Mouse (Mus musculus): Measurements from ENCODE around the gene Fam107b. TPM values are rescaled to one million over a fixed set of nuclear protein-coding genes. Genes with fewer than 3 reads are reported as not detected.

The Fam107b gene
- polyA plus RNA-seq, 1 experiment from 2014 or later, result 34.4 TPM

GRCm38 (mm10) chr2:3758406-3758805, 188.1 kb downstream of the Fam107b start:
- Histone ChIP-seq H3K4me3 (ENCODE audit: low read length) (no peak overlapping the region), H3K9me3 (replicated peaks; ENCODE audit: control insufficient read depth, low read length) (no peaks in the 10 kb centered on the region), H3K9ac (ENCODE audit: low read length) (no peak overlapping the region), H3K4me2 (ENCODE audit: low read depth, low read length) (no peak overlapping the region), H3K27ac (ENCODE audit: low read length) (no peak overlapping the region), H3K27me3 (ENCODE audit: control insufficient read depth, insufficient read depth, low read length) (no peaks in the 10 kb centered on the region), H3K36me3 (ENCODE audit: control insufficient read depth, insufficient read depth) (no peaks in the 10 kb centered on the region), H3K4me1 (ENCODE audit: control insufficient read depth, insufficient read depth, low read length) (peaks cover 18% of the 10 kb centered on the region)
- whole genome bisulfite sequencing, result 88% methylated on average over 6 of the region's 6 CpGs
- no peak for ATAC-seq (replicated peaks; ENCODE audit: extremely low read depth, insufficient read depth, low FRiP score)

GRCm38 (mm10) chr2:3760234-3760836, 190.0 kb downstream of the Fam107b start:
- no peaks in the 10 kb centered on the region for H3K27me3 ChIP-seq (ENCODE audit: control insufficient read depth, insufficient read depth, low read length)
- WGBS, result 65% methylated on average over 6 of the region's 6 CpGs
- H3K9me3 ChIP-seq (replicated peaks; ENCODE audit: control insufficient read depth, low read length), result no peaks in the 10 kb centered on the region
- peaks cover 26% of the 10 kb centered on the region for H3K4me1 ChIP-seq (ENCODE audit: control insufficient read depth, insufficient read depth, low read length)
- no peak overlapping the region for H3K4me2 ChIP-seq (ENCODE audit: low read depth, low read length)
- no peak overlapping the region for H3K9ac ChIP-seq (ENCODE audit: low read length)
- ATAC-seq (replicated peaks; ENCODE audit: extremely low read depth, insufficient read depth, low FRiP score), result no peak
- H3K4me3 ChIP-seq (ENCODE audit: low read length), result no peak overlapping the region
- no peak overlapping the region for H3K27ac ChIP-seq (ENCODE audit: low read length)
- H3K36me3 ChIP-seq (ENCODE audit: control insufficient read depth, insufficient read depth), result no peaks in the 10 kb centered on the region

DNA sequence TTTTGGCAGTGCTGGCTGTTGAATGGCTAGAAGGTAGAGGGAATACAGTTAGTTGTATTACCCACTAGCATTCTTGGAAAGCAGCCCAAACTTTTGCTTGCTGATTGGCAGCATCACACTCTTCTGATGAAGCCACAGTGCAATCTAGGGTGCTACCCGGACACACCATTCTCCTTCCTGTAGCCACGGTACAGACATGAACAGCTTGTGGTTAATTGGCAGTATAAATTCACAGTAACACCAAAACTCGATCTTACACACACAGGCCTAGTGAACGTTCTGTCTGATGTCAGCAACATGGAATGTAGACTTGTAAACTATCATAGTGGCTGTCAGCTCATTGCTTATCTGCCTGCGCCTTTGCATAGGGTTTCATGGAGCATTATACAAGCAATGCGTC, 193.8 kb downstream of the Fam107b start:
- no peak overlapping the region for H3K9ac ChIP-seq (ENCODE audit: low read length)
- 0 out of 2 replicates have a peak overlapping the region, but pooled peaks have one; percentile 8 for H3K4me2 ChIP-seq (ENCODE audit: low read depth, low read length)
- H3K36me3 ChIP-seq (ENCODE audit: control insufficient read depth, insufficient read depth), result no peaks in the 10 kb centered on the region
- H3K27me3 ChIP-seq (ENCODE audit: control insufficient read depth, insufficient read depth, low read length), result no peaks in the 10 kb centered on the region
- H3K4me1 ChIP-seq (ENCODE audit: control insufficient read depth, insufficient read depth, low read length), result peaks cover 38% of the 10 kb centered on the region
- H3K27ac ChIP-seq (ENCODE audit: low read length), result peak overlapping the region; percentile 44
- no peak overlapping the region for H3K4me3 ChIP-seq (ENCODE audit: low read length)
- WGBS, result 17% methylated on average over 6 of the region's 6 CpGs
- ATAC-seq (replicated peaks; ENCODE audit: extremely low read depth, insufficient read depth, low FRiP score), result peak; percentile 43
- no peaks in the 10 kb centered on the region for H3K9me3 ChIP-seq (replicated peaks; ENCODE audit: control insufficient read depth, low read length)

GRCm38 (mm10) chr2:3765957-3766783, 195.9 kb downstream of the Fam107b start:
- Histone ChIP-seq H3K27me3 (ENCODE audit: control insufficient read depth, insufficient read depth, low read length) (no peaks in the 10 kb centered on the region), H3K9ac (ENCODE audit: low read length) (no peak overlapping the region), H3K4me2 (ENCODE audit: low read depth, low read length) (no peak overlapping the region), H3K9me3 (replicated peaks; ENCODE audit: control insufficient read depth, low read length) (no peaks in the 10 kb centered on the region), H3K27ac (ENCODE audit: low read length) (peak overlapping the region; percentile 2; the same call in 1 of the 2 replicates), H3K4me3 (ENCODE audit: low read length) (no peak overlapping the region), H3K36me3 (ENCODE audit: control insufficient read depth, insufficient read depth) (no peaks in the 10 kb centered on the region), H3K4me1 (ENCODE audit: control insufficient read depth, insufficient read depth, low read length) (peaks cover 38% of the 10 kb centered on the region)
- ATAC-seq (replicated peaks; ENCODE audit: extremely low read depth, insufficient read depth, low FRiP score), result no peak
- WGBS, result 54% methylated on average over 11 of the region's 11 CpGs

GRCm38 (mm10) chr2:3769260-3769659, 199.0 kb downstream of the Fam107b start:
- Histone ChIP-seq H3K36me3 (ENCODE audit: control insufficient read depth, insufficient read depth) (0 out of 2 replicates have a peak, but pooled peaks cover 3% of the 10 kb centered on the region), H3K9ac (ENCODE audit: low read length) (no peak overlapping the region), H3K4me2 (ENCODE audit: low read depth, low read length) (no peak overlapping the region), H3K27ac (ENCODE audit: low read length) (no peak overlapping the region), H3K4me3 (ENCODE audit: low read length) (no peak overlapping the region), H3K27me3 (ENCODE audit: control insufficient read depth, insufficient read depth, low read length) (no peaks in the 10 kb centered on the region), H3K4me1 (ENCODE audit: control insufficient read depth, insufficient read depth, low read length) (peaks cover 23% of the 10 kb centered on the region), H3K9me3 (replicated peaks; ENCODE audit: control insufficient read depth, low read length) (no peaks in the 10 kb centered on the region)
- 32% methylated on average over 6 of the region's 6 CpGs for WGBS
- 0 out of 2 replicates have a peak, but pooled peaks have one; percentile 39 for ATAC-seq (replicated peaks; ENCODE audit: extremely low read depth, insufficient read depth, low FRiP score)

DNA sequence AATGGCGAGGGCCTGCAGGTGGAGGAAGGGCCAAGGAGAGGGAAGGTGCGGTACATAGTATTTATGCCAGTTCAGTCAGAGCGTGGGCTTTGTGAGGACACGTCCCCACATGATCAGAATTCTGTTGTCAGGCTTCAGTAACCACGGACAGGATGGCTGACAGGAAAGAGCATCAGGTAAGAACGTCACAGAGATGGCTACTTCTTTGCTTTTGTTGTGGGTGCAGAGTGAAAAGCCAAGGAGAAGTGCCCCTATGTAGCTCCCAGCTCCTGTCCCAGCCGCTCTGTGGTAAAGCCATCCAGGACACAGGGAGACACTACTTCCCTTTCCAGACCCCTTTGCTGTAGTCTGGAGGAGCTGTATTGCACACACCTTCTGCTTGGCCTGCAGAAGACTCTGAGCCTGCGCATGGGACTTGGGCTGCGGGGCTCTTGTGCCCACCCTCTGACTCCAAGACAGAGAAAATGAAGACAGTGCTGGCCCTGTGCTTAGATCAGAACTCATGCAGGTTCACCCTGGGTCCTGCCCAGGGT, 199.6 kb downstream of the Fam107b start:
- Histone ChIP-seq H3K27ac (ENCODE audit: low read length) (no peak overlapping the region), H3K4me2 (ENCODE audit: low read depth, low read length) (no peak overlapping the region), H3K4me3 (ENCODE audit: low read length) (no peak overlapping the region), H3K9me3 (replicated peaks; ENCODE audit: control insufficient read depth, low read length) (no peaks in the 10 kb centered on the region), H3K36me3 (ENCODE audit: control insufficient read depth, insufficient read depth) (0 out of 2 replicates have a peak, but pooled peaks cover 3% of the 10 kb centered on the region), H3K4me1 (ENCODE audit: control insufficient read depth, insufficient read depth, low read length) (peaks cover 17% of the 10 kb centered on the region), H3K27me3 (ENCODE audit: control insufficient read depth, insufficient read depth, low read length) (no peaks in the 10 kb centered on the region), H3K9ac (ENCODE audit: low read length) (no peak overlapping the region)
- 74% methylated on average over 9 of the region's 9 CpGs for WGBS
- ATAC-seq (replicated peaks; ENCODE audit: extremely low read depth, insufficient read depth, low FRiP score), result no peak

- 69% methylated on average over 2 of the region's 2 CpGs for WGBS
- no peaks in the 10 kb centered on the region for H3K27me3 ChIP-seq (ENCODE audit: control insufficient read depth, insufficient read depth, low read length)
Observed at GRCm38 (mm10) chr2:3770383-3770782, 200.1 kb downstream of the Fam107b start.

GRCm38 (mm10) chr2:3771483-3771882, 201.2 kb downstream of the Fam107b start:
- Histone ChIP-seq H3K4me1 (ENCODE audit: control insufficient read depth, insufficient read depth, low read length) (peaks cover 5% of the 10 kb centered on the region; the same call in 1 of the 2 replicates), H3K9me3 (replicated peaks; ENCODE audit: control insufficient read depth, low read length) (no peaks in the 10 kb centered on the region), H3K4me3 (ENCODE audit: low read length) (no peak overlapping the region), H3K27me3 (ENCODE audit: control insufficient read depth, insufficient read depth, low read length) (no peaks in the 10 kb centered on the region), H3K36me3 (ENCODE audit: control insufficient read depth, insufficient read depth) (0 out of 2 replicates have a peak, but pooled peaks cover 3% of the 10 kb centered on the region), H3K27ac (ENCODE audit: low read length) (no peak overlapping the region), H3K4me2 (ENCODE audit: low read depth, low read length) (no peak overlapping the region), H3K9ac (ENCODE audit: low read length) (no peak overlapping the region)
- 57% methylated on average over 6 of the region's 6 CpGs for WGBS
- ATAC-seq (replicated peaks; ENCODE audit: extremely low read depth, insufficient read depth, low FRiP score), result no peak

More at GRCm38 (mm10) chr2:3770383-3770782, 200.1 kb downstream of the Fam107b start:
- no peak overlapping the region for H3K9ac ChIP-seq (ENCODE audit: low read length)
- no peak overlapping the region for H3K4me3 ChIP-seq (ENCODE audit: low read length)
- H3K4me2 ChIP-seq (ENCODE audit: low read depth, low read length), result no peak overlapping the region
- ATAC-seq (replicated peaks; ENCODE audit: extremely low read depth, insufficient read depth, low FRiP score), result no peak
- peaks cover 14% of the 10 kb centered on the region for H3K4me1 ChIP-seq (ENCODE audit: control insufficient read depth, insufficient read depth, low read length)
- 0 out of 2 replicates have a peak, but pooled peaks cover 3% of the 10 kb centered on the region for H3K36me3 ChIP-seq (ENCODE audit: control insufficient read depth, insufficient read depth)
- no peak overlapping the region for H3K27ac ChIP-seq (ENCODE audit: low read length)
- H3K9me3 ChIP-seq (replicated peaks; ENCODE audit: control insufficient read depth, low read length), result no peaks in the 10 kb centered on the region

DNA sequence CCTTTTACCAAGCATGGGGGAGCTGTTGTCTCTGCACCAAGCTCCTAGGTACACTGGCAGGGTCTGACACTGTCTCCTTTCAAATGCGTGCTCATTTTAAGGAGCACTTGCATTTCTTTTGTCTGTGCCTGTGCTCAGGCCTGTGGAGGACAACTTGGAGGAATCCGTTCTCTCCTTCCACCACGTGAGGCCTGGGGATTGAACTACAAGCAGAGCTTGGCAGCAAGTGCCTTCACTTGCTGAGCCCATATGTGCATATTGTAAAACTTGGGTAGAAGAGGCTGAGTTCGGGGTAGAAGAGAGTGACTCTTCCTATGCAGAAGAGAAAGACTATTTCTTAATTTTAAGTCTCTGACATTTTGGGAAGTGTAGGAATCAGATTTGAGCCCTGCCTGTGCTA, 202.8 kb downstream of the Fam107b start:
- H3K27ac ChIP-seq (ENCODE audit: low read length), result no peak overlapping the region
- H3K4me3 ChIP-seq (ENCODE audit: low read length), result no peak overlapping the region
- no peak overlapping the region for H3K4me2 ChIP-seq (ENCODE audit: low read depth, low read length)
- no peaks in the 10 kb centered on the region for H3K9me3 ChIP-seq (replicated peaks; ENCODE audit: control insufficient read depth, low read length)
- no peaks in the 10 kb centered on the region for H3K27me3 ChIP-seq (ENCODE audit: control insufficient read depth, insufficient read depth, low read length)
- no peak for ATAC-seq (replicated peaks; ENCODE audit: extremely low read depth, insufficient read depth, low FRiP score)
- H3K36me3 ChIP-seq (ENCODE audit: control insufficient read depth, insufficient read depth), result 0 out of 2 replicates have a peak, but pooled peaks cover 3% of the 10 kb centered on the region
- H3K9ac ChIP-seq (ENCODE audit: low read length), result no peak overlapping the region
- peaks cover 3% of the 10 kb centered on the region; the same call in 1 of the 2 replicates for H3K4me1 ChIP-seq (ENCODE audit: control insufficient read depth, insufficient read depth, low read length)
- 82% methylated on average over 4 of the region's 4 CpGs for WGBS
